Mouse (Mus musculus): Measurements from ENCODE around the gene Dglucy.

GRCm38 (mm10) chr12:100910731-100911130 is 131.9 kb downstream of the Dglucy start:
- TF ChIP-seq CTCF (IDR thresholded peaks at IDR 0.05; ENCODE audit: low read depth) (no peak), EP300 (optimal IDR thresholded peaks at IDR 0.05) (no peak)

Data from stomach, postnatal 0 days (tissue).